Mouse (Mus musculus) testis, adult 2 months (tissue): ENCODE measurements around the gene Man1c1. TPM values are rescaled to one million over a fixed set of nuclear protein-coding genes. Genes with fewer than 3 reads are reported as not detected.

Experiments used
- H3K27ac ChIP-seq: fragments of 200-500 bp; 2 replicates; pipeline ENCODE4 v1.5.1; 2012; ENCODE audit warnings: low read depth, low read length; ENCODE audit not compliant: control insufficient read depth, insufficient read depth
- H3K27me3 ChIP-seq: fragments of 200-500 bp; 2 replicates; pipeline ENCODE4 v1.6.1; 2012; ENCODE audit warnings: mild to moderate bottlenecking, low read length, moderate library complexity; ENCODE audit not compliant: control insufficient read depth, insufficient read depth
- H3K36me3 ChIP-seq: fragments of 200-500 bp; 2 replicates; pipeline ENCODE4 v1.6.1; 2012; ENCODE audit warnings: mild to moderate bottlenecking, low read length; ENCODE audit not compliant: control insufficient read depth, insufficient read depth
- H3K4me1 ChIP-seq: fragments of 200-500 bp; 2 replicates; pipeline ENCODE4 v1.6.1; 2012; ENCODE audit warnings: low read length; ENCODE audit not compliant: control insufficient read depth, insufficient read depth
- H3K4me3 ChIP-seq: fragments of 200-500 bp; 2 replicates; pipeline ENCODE4 v1.5.1; 2012; ENCODE audit warnings: low read depth, mild to moderate bottlenecking, low read length, moderate library complexity, mixed read lengths; ENCODE audit not compliant: control insufficient read depth
- CTCF ChIP-seq: fragments of 200-500 bp; IDR thresholded peaks from 2 replicates; pipeline ENCODE4 v1.5.1; 2012; ENCODE audit warnings: low read depth, mild to moderate bottlenecking, inconsistent platforms, low read length, moderate library complexity; ENCODE audit not compliant: control insufficient read depth, insufficient read depth, insufficient replicate concordance
- POLR2A ChIP-seq: fragments of 200-500 bp; IDR thresholded peaks from 2 replicates; pipeline ENCODE4 v1.6.1; 2012; ENCODE audit warnings: low read depth, mild to moderate bottlenecking, inconsistent platforms, low read length, moderate library complexity; ENCODE audit not compliant: control insufficient read depth
- polyA plus RNA-seq: library from polyadenylated mRNA; depleted of rRNA; stranded (reverse); fragments of >200 nt; gene quantifications from 2 replicates; pipeline ENCODE4 v1.2.3, GENCODE M21; 2012

The Man1c1 gene
- polyA plus RNA-seq, 1 experiment = 0.95 TPM

GRCm38 (mm10) chr4:134553631-134554030, 150.5 kb downstream of the Man1c1 start:
- H3K36me3 ChIP-seq = no peaks in the 10 kb centered on the region
- H3K4me3 ChIP-seq = no peak overlapping the region
- no peak overlapping the region for H3K27ac ChIP-seq
- no peaks in the 10 kb centered on the region; the same call in 1 of the 2 replicates for H3K27me3 ChIP-seq
- no peak for TF ChIP-seq POLR2A
- no peak for TF ChIP-seq CTCF
- peaks cover 5% of the 10 kb centered on the region for H3K4me1 ChIP-seq

GRCm38 (mm10) chr4:134551494-134552316, 152.4 kb downstream of the Man1c1 start, which contains the start of gene Selenon:
Gene Selenon, minus strand, starts transcription at chr4:134552166.
- H3K36me3 ChIP-seq = no peaks in the 10 kb centered on the region
- peak within 1 kb of the TSS; percentile 41 for H3K4me3 ChIP-seq
- no peak for TF ChIP-seq CTCF
- no peak for TF ChIP-seq POLR2A
- no peaks in the 10 kb centered on the region; the same call in 1 of the 2 replicates for H3K27me3 ChIP-seq
- H3K4me1 ChIP-seq = no peaks in the 10 kb centered on the region
- H3K27ac ChIP-seq = no peak within 1 kb of the TSS

DNA sequence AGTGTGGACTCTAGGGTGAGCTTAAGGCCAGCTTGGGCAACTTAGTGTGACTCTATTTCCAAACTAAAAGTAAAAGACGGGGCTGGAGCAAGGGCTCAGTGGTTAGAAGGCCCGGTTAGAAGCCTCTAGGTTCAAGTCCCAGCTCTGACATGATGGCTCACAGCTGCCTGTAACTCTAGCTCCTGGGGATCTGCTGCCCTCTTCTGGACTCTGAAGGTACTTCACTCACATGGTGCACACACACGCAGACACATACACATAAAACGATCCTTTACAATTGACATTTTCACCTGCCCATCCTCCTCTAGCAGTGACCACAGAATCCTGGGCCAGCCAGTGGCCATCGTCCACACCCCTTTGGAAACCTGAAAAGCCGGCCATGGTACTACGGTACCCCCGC, 154.2 kb downstream of the Man1c1 start:
- no peaks in the 10 kb centered on the region for H3K4me1 ChIP-seq
- H3K4me3 ChIP-seq = no peak overlapping the region
- TF ChIP-seq CTCF = peak; percentile 50; the same call in 1 of the 2 replicates
- no peak for TF ChIP-seq POLR2A
- H3K27ac ChIP-seq = no peak overlapping the region
- no peaks in the 10 kb centered on the region for H3K36me3 ChIP-seq
- H3K27me3 ChIP-seq = no peaks in the 10 kb centered on the region; the same call in 1 of the 2 replicates

- H3K27ac ChIP-seq = no peak overlapping the region
- no peaks in the 10 kb centered on the region for H3K4me1 ChIP-seq
- no peaks in the 10 kb centered on the region; the same call in 1 of the 2 replicates for H3K27me3 ChIP-seq
- H3K4me3 ChIP-seq = no peak overlapping the region
- no peaks in the 10 kb centered on the region for H3K36me3 ChIP-seq
- no peak for TF ChIP-seq CTCF
- TF ChIP-seq POLR2A = no peak
Observed at GRCm38 (mm10) chr4:134548169-134548938, 155.7 kb downstream of the Man1c1 start.

- Histone ChIP-seq H3K4me1 (no peaks in the 10 kb centered on the region), H3K27me3 (no peaks in the 10 kb centered on the region; the same call in 1 of the 2 replicates), H3K36me3 (no peaks in the 10 kb centered on the region), H3K27ac (no peak overlapping the region), H3K4me3 (no peak overlapping the region)
- no peak for TF ChIP-seq POLR2A
- no peak for TF ChIP-seq CTCF
Observed at GRCm38 (mm10) chr4:134546814-134547705, 157.0 kb downstream of the Man1c1 start.

- no peak overlapping the region for H3K27ac ChIP-seq
- no peaks in the 10 kb centered on the region for H3K36me3 ChIP-seq
- no peaks in the 10 kb centered on the region for H3K27me3 ChIP-seq
- no peak for TF ChIP-seq POLR2A
- peak; percentile 79; the same call in 1 of the 2 replicates for TF ChIP-seq CTCF
- no peak overlapping the region for H3K4me3 ChIP-seq
- no peaks in the 10 kb centered on the region for H3K4me1 ChIP-seq
Observed at GRCm38 (mm10) chr4:134543261-134543660, 160.8 kb downstream of the Man1c1 start.

DNA sequence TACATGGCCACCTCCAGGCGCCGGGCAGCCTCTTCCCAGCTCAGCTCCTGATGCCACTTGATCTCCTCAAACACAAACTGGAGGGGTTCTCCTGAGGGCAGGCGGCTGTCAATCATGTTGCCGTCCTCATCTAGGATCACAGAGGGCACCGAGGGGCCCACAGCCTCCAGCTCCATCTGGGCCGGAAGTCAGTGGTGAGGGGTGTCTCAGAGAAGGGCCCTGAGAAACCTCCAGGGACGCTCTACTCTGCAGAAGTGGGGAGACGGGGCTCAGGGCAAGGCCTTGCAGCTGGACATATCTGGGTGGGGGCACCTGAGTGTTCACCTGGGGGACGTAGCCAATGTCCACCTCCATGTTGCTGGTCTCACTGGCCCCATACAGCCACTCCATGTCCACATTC, 161.4 kb downstream of the Man1c1 start:
- H3K4me1 ChIP-seq = no peaks in the 10 kb centered on the region
- H3K27me3 ChIP-seq = no peaks in the 10 kb centered on the region
- H3K4me3 ChIP-seq = no peak overlapping the region
- H3K27ac ChIP-seq = no peak overlapping the region
- no peak for TF ChIP-seq CTCF
- no peak for TF ChIP-seq POLR2A
- H3K36me3 ChIP-seq = no peaks in the 10 kb centered on the region
